Comparison of ENCODE assay signal across 1 mouse cellular context in the genomic region with DNA sequence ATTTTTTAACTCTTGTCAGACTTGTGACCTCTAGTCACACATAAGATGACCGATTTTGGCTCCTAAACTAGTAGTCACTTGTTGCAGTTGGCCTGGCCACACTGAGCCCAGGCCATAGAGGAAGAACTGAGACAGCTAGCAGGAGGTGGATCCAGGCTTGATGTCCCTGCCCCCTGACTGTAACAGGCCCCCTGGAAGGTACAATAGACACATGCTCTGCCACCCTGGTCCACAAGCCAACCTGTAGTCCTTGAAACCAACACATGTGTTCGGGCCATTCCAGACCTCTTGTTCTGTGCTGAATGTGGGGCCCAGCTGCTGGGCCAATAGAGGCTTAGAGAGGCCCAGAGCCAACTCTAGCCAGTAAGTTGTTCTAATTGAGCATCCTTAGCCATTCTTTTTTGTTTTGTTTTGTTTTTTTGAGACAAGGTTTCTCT.
TF ChIP-seq lines count a peak whose summit lies in the region.

No protein-coding gene starts in this region.

TF ChIP-seq in MEL, 35 proteins besides CTCF, POLR2A, EP300 and RAD21:
- no peak for TF ChIP-seq MAX (IDR thresholded peaks at IDR 0.05; ENCODE audit: low read length)
- no peak for TF ChIP-seq UBTF (IDR thresholded peaks at IDR 0.05; ENCODE audit: borderline replicate concordance, insufficient read depth, low read depth, low read length)
- TF ChIP-seq ETS1 (IDR thresholded peaks at IDR 0.05; ENCODE audit: low read depth, low read length) = no peak
- no peak for TF ChIP-seq TBP (IDR thresholded peaks at IDR 0.05; ENCODE audit: low read depth, low read length)
- TF ChIP-seq MEF2A (IDR thresholded peaks at IDR 0.05; ENCODE audit: extremely low read depth, insufficient replicate concordance, low read depth, low read length, poor library complexity, severe bottlenecking) = no peak
- no peak for TF ChIP-seq E2F4 (IDR thresholded peaks at IDR 0.05; ENCODE audit: borderline replicate concordance, low read depth, low read length)
- TF ChIP-seq NELFE (IDR thresholded peaks at IDR 0.05; ENCODE audit: low read depth, low read length) = no peak
- no peak for TF ChIP-seq GATA1 (IDR thresholded peaks at IDR 0.05; ENCODE audit: low read depth, low read length)
- TF ChIP-seq MXI1 (IDR thresholded peaks at IDR 0.05; ENCODE audit: low read depth, low read length) = no peak; the same call in 1 of the 2 replicates
- TF ChIP-seq ZMIZ1 (IDR thresholded peaks at IDR 0.05; ENCODE audit: low read depth, low read length) = no peak
- no peak for TF ChIP-seq TAL1 (IDR thresholded peaks at IDR 0.05; ENCODE audit: low read length)
- no peak for TF ChIP-seq ZKSCAN1 (IDR thresholded peaks at IDR 0.05; ENCODE audit: low read depth, low read length)
- TF ChIP-seq RCOR1 (IDR thresholded peaks at IDR 0.05; ENCODE audit: low read depth, low read length) = no peak
